Mouse (Mus musculus) heart, embryonic 11.5 days (tissue): Measurements from ENCODE around the gene Gm21094. TPM values are rescaled to one million over a fixed set of nuclear protein-coding genes. Genes with fewer than 3 reads are reported as not detected.
"Not testable (repeated sequence)": the region's sequence is repeated elsewhere in the genome, so short reads cannot be mapped to it uniquely, and the experiment has no call there.

Experiments
- ATAC-seq: fragments of 200-750 bp; cut with Nextera tagmentation; replicated peaks from 2 replicates; pipeline ENCODE4 v1.8.0; 2017; ENCODE audit warnings: moderate library complexity; ENCODE audit not compliant: insufficient number of reproducible peaks, low FRiP score, low TSS enrichment
- H3K27ac ChIP-seq: fragments of 300-500 bp; sonication (generic); 2 replicates; pipeline ENCODE4 v1.5.1; 2014; ENCODE audit warnings: mild to moderate bottlenecking, low read depth, low read length
- H3K27me3 ChIP-seq: fragments of 300-500 bp; sonication (generic); 2 replicates; pipeline ENCODE4 v1.6.1; 2014; ENCODE audit warnings: mild to moderate bottlenecking, low read length, mixed read lengths; ENCODE audit not compliant: control insufficient read depth, insufficient read depth
- H3K36me3 ChIP-seq: fragments of 300-500 bp; sonication (generic); 2 replicates; pipeline ENCODE4 v1.6.1; 2014; ENCODE audit warnings: mild to moderate bottlenecking, low read length, moderate library complexity, mixed read lengths; ENCODE audit not compliant: control insufficient read depth, insufficient read depth
- H3K4me1 ChIP-seq: fragments of 300-500 bp; sonication (generic); 2 replicates; pipeline ENCODE4 v1.6.1; 2014; ENCODE audit warnings: low read length; ENCODE audit not compliant: control insufficient read depth, insufficient read depth
- H3K4me2 ChIP-seq: fragments of 300-500 bp; sonication (generic); 2 replicates; pipeline ENCODE4 v1.6.1; 2014; ENCODE audit warnings: mild to moderate bottlenecking, moderate library complexity
- H3K4me3 ChIP-seq: fragments of 300-500 bp; sonication (generic); 2 replicates; pipeline ENCODE4 v1.5.1; 2014; ENCODE audit warnings: low read depth, low read length
- H3K9ac ChIP-seq: fragments of 300-500 bp; sonication (generic); 2 replicates; pipeline ENCODE4 v1.6.1; 2014; ENCODE audit warnings: mild to moderate bottlenecking, low read depth, low read length, moderate library complexity
- H3K9me3 ChIP-seq: fragments of 300-500 bp; sonication (generic); replicated peaks from 2 replicates; pipeline ENCODE4 v1.6.1; 2016; ENCODE audit warnings: low read length; ENCODE audit not compliant: control insufficient read depth
- WGBS: fragments of 180-500 bp; shearing (Covaris S2); extraction: QIAGEN DNeasy Blood & Tissue Kit; methylation state at CpG from one replicate; pipeline ENCODE4 v1.1.7; 2014; ENCODE audit not compliant: insufficient replicate concordance; 5-methylcytosine and 5-hydroxymethylcytosine counted together
- polyA plus RNA-seq: library from polyadenylated mRNA; unstranded; fragments of >200 nt; fragmentation: Nextera tagmentation; extraction: Ambion mirVana; gene quantifications from 2 replicates; pipeline ENCODE4 v1.2.1, GENCODE M21; 2014

Gene Gm21094
- polyA plus RNA-seq, result not detected in 2 replicates

GRCm38 (mm10) chrY:32620343-32620742, at the start of gene Gm21094:
Gene Gm21094, minus strand, starts transcription at chrY:32620443.
- H3K4me2 ChIP-seq, H3K27ac ChIP-seq, ATAC-seq, H3K9ac ChIP-seq, H3K4me1 ChIP-seq, H3K9me3 ChIP-seq, H3K36me3 ChIP-seq, H3K4me3 ChIP-seq, H3K27me3 ChIP-seq: not testable (repeated sequence)
- WGBS, result no CpG with 5 or more reads among the region's 8 CpGs
